Mouse (Mus musculus) right cerebral cortex, adult 2 months (tissue): ENCODE measurements around the gene Hrh1.
"Not testable (repeated sequence)": the region's sequence is repeated elsewhere in the genome, so short reads cannot be mapped to it uniquely, and the experiment has no call there.

Experiments used
- DNase-seq, 2 experiments: peaks; one replicate each; pipeline ENCODE4 v3.0.0; 2021 to 2022; ENCODE audit warnings: low spot score in 2 of 2

The Hrh1 gene

GRCm38 (mm10) chr6:114459969-114460368, 62.2 kb downstream of the Hrh1 start:
- DNase-seq = no peak

- DNase-seq = no peak
Measured at GRCm38 (mm10) chr6:114461536-114461935, 63.8 kb downstream of the Hrh1 start.

GRCm38 (mm10) chr6:114462747-114463146, 65.0 kb downstream of the Hrh1 start:
- peak in 1 of 2 experiments; percentile 23 for DNase-seq

- peak in 1 of 2 experiments; percentile 28 for DNase-seq
Measured at GRCm38 (mm10) chr6:114473541-114473940, 75.8 kb downstream of the Hrh1 start.

- peak in 1 of 2 experiments; percentile 59 for DNase-seq
Measured at GRCm38 (mm10) chr6:114474059-114474458, 76.3 kb downstream of the Hrh1 start.

- DNase-seq = no peak
Measured at GRCm38 (mm10) chr6:114474911-114475310, 77.2 kb downstream of the Hrh1 start.

GRCm38 (mm10) chr6:114478771-114479170, 81.0 kb downstream of the Hrh1 start:
- no peak for DNase-seq

GRCm38 (mm10) chr6:114479644-114480410, 82.1 kb downstream of the Hrh1 start:
- DNase-seq = no peak

GRCm38 (mm10) chr6:114489371-114489770, 91.6 kb downstream of the Hrh1 start:
- DNase-seq = no peak

- not testable (repeated sequence) for DNase-seq
Measured at GRCm38 (mm10) chr6:114492588-114492987, 94.9 kb downstream of the Hrh1 start.

- peak in 1 of 2 experiments; percentile 58 for DNase-seq
Measured at GRCm38 (mm10) chr6:114494987-114495386, 97.3 kb downstream of the Hrh1 start.

GRCm38 (mm10) chr6:114514038-114514437, 116.3 kb downstream of the Hrh1 start:
- not testable (repeated sequence) for DNase-seq

GRCm38 (mm10) chr6:114528709-114529108, 131.0 kb downstream of the Hrh1 start:
- not testable (repeated sequence) for DNase-seq
